Mouse (Mus musculus) forebrain, embryonic 10.5 days (tissue): Measurements from ENCODE around the gene Ctnna2. TPM values are rescaled to one million over a fixed set of nuclear protein-coding genes. Genes with fewer than 3 reads are reported as not detected.

Experiments used
- DNase-seq: peaks from one replicate; pipeline ENCODE4 v3.0.0-alpha.2; 2017; ENCODE audit warnings: low spot score; ENCODE audit errors: extremely low spot score
- H3K27ac ChIP-seq: fragments of 300-500 bp; sonication (generic); 2 replicates; pipeline ENCODE4 v1.5.1; 2016; ENCODE audit warnings: mild to moderate bottlenecking
- H3K27me3 ChIP-seq: fragments of 300-500 bp; sonication (generic); 2 replicates; pipeline ENCODE4 v1.6.1; 2016; ENCODE audit warnings: mild to moderate bottlenecking; ENCODE audit not compliant: poor library complexity, severe bottlenecking
- H3K36me3 ChIP-seq: fragments of 300-500 bp; sonication (generic); replicated peaks from 2 replicates; pipeline ENCODE4 v1.6.1; 2016; ENCODE audit warnings: mild to moderate bottlenecking, moderate library complexity
- H3K4me1 ChIP-seq: fragments of 300-500 bp; sonication (generic); 2 replicates; pipeline ENCODE4 v1.6.1; 2016
- H3K4me3 ChIP-seq: fragments of 300-500 bp; sonication (generic); 2 replicates; pipeline ENCODE4 v1.5.1; 2016; ENCODE audit warnings: mild to moderate bottlenecking, moderate library complexity
- H3K9me3 ChIP-seq: fragments of 300-500 bp; sonication (generic); 2 replicates; pipeline ENCODE4 v1.6.1; 2016; ENCODE audit warnings: mild to moderate bottlenecking, moderate library complexity
- WGBS: fragments of 180-500 bp; shearing (Covaris S2); methylation state at CpG from one replicate; pipeline ENCODE4 v1.1.7; 2016; 5-methylcytosine and 5-hydroxymethylcytosine counted together
- polyA plus RNA-seq: library from polyadenylated mRNA; unstranded; fragments of >200 nt; fragmentation: Nextera tagmentation; extraction: Ambion mirVana; gene quantifications from 2 replicates; pipeline ENCODE4 v1.2.1, GENCODE M21; 2016

Gene Ctnna2
- polyA plus RNA-seq, 1 experiment from 2014 or later: 16.1 TPM

- DNase-seq: no peak
- Histone ChIP-seq H3K4me3 (no peak overlapping the region), H3K27me3 (no peaks in the 10 kb centered on the region), H3K27ac (no peak overlapping the region), H3K36me3 (no peaks in the 10 kb centered on the region), H3K4me1 (peaks cover 9% of the 10 kb centered on the region), H3K9me3 (no peaks in the 10 kb centered on the region)
- WGBS: 85% methylated on average over 5 of the region's 5 CpGs
Observed at GRCm38 (mm10) chr6:76979247-76979850, 1000.1 kb downstream of the Ctnna2 start.

DNA sequence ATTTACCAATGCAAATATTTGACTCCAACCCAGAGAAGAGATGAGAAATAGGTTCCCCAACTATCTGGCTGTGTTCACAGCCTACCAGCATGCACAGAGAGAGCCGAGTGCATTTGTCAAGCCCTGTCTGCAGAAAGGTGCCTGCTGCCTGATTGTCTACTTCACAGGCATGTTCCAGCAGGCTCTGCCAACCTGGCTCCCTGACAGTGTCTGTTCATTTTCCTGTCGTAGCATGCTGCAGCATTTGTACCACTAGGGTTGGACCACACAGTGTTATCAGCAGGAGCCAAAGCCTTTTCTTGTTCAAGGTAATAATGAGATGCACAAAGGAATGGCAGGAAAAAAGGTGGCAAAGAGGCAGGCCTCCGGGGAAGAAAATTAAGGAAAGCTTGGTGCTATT lies 1001.7 kb downstream of the Ctnna2 start:
- DNase-seq: no peak

GRCm38 (mm10) chr6:76974297-76974696 lies 1005.2 kb downstream of the Ctnna2 start:
- no peak for DNase-seq
- 80% methylated on average over 1 of the region's 1 CpGs for WGBS
- peaks cover 9% of the 10 kb centered on the region for H3K4me1 ChIP-seq
- H3K4me3 ChIP-seq: no peak overlapping the region
- no peaks in the 10 kb centered on the region for H3K36me3 ChIP-seq
- no peak overlapping the region for H3K27ac ChIP-seq
- H3K27me3 ChIP-seq: no peaks in the 10 kb centered on the region
- H3K9me3 ChIP-seq: no peaks in the 10 kb centered on the region

More for the DNA sequence above, 1001.7 kb downstream of the Ctnna2 start:
- Histone ChIP-seq H3K4me1 (peaks cover 9% of the 10 kb centered on the region), H3K36me3 (no peaks in the 10 kb centered on the region), H3K9me3 (no peaks in the 10 kb centered on the region), H3K27ac (no peak overlapping the region), H3K4me3 (no peak overlapping the region), H3K27me3 (no peaks in the 10 kb centered on the region)
- 20% methylated on average over 3 of the region's 3 CpGs for WGBS

DNA sequence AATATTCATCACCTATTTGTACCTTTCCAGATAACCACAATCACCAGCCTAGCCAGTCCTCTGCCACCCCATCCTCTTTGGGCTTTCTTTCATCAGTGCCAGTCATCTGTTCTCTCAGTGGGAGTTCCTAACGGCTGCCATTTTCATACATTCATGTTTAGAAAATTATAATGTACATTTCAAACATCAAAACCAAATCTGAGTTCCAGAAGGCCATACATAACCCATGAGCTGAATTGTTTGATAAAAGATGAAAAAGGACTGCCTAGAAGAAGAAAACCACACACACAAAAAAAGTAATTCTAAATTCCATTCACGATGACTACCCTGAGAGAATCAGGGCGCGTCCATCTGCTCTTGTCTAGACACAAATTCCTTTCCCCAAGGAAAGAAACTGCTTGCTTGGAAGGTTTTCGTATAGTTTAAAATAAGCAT lies 1014.5 kb downstream of the Ctnna2 start:
- Histone ChIP-seq H3K27ac (no peak overlapping the region), H3K4me3 (no peak overlapping the region), H3K4me1 (no peaks in the 10 kb centered on the region), H3K36me3 (no peaks in the 10 kb centered on the region), H3K9me3 (no peaks in the 10 kb centered on the region), H3K27me3 (no peaks in the 10 kb centered on the region)
- no peak for DNase-seq
- WGBS: 91% methylated on average over 5 of the region's 5 CpGs

DNA sequence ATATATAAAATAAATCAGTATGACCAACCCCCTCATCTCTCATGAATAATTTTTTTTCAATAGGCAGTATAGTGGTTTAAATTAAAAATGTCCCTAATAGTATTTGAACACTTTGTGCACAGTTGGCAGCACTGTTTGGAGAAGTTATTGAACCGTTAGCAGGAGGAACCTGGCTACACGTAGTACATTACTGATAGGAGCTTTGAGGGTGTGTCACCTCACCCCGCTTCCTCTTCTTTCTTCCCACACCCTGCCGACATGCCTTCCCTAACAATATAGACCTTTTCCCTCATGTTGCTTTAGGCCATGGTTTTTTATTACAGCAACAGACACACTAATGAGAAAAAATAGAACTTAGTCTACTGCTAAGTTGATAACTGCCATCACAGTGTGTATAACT lies 1071.4 kb downstream of the Ctnna2 start:
- H3K27ac ChIP-seq: no peak overlapping the region
- H3K4me3 ChIP-seq: no peak overlapping the region
- no peaks in the 10 kb centered on the region for H3K4me1 ChIP-seq
- H3K27me3 ChIP-seq: no peaks in the 10 kb centered on the region
- 86% methylated on average over 4 of the region's 4 CpGs for WGBS
- DNase-seq: no peak
- H3K9me3 ChIP-seq: no peaks in the 10 kb centered on the region
- H3K36me3 ChIP-seq: no peaks in the 10 kb centered on the region

DNA sequence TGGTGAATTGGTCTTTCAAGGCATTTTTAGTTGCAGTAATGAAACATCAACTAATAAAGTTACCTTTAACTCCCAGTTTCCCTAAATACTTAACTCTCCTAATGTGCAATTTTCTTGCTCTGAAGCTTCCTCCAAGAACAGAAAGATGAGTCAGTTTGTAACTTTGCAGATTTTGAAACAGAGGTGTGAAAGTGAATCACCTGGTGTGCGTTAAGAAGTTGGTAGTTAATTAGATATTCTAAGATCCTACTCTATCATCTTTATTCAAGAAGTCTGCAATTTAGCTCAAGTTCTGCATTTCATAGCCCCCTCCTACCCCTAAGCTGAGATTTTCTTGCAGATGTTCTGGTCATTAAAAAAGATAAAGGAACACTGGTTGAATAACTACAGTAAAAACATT lies 1082.3 kb downstream of the Ctnna2 start:
- no peak overlapping the region for H3K27ac ChIP-seq
- no peaks in the 10 kb centered on the region for H3K27me3 ChIP-seq
- no peaks in the 10 kb centered on the region for H3K4me1 ChIP-seq
- WGBS: 88% methylated on average over 1 of the region's 1 CpGs
- H3K36me3 ChIP-seq: no peaks in the 10 kb centered on the region
- H3K4me3 ChIP-seq: no peak overlapping the region
- H3K9me3 ChIP-seq: no peaks in the 10 kb centered on the region
- DNase-seq: no peak
